Mouse (Mus musculus) C2C12 (cell line): ENCODE results near the gene Rpl41. TPM values are rescaled to one million over a fixed set of nuclear protein-coding genes. Genes with fewer than 3 reads are reported as not detected.
"Not testable (repeated sequence)": the region's sequence is repeated elsewhere in the genome, so short reads cannot be mapped to it uniquely, and the experiment has no call there.

Source experiments
- H3K27me3 ChIP-seq: one replicate; pipeline ENCODE4 v1.6.1; 2011; ENCODE audit not compliant: control insufficient read depth, insufficient read depth, insufficient read length
- H3K36me3 ChIP-seq: one replicate; pipeline ENCODE4 v1.6.1; 2011; ENCODE audit not compliant: control insufficient read depth, insufficient read depth
- H3K4me3 ChIP-seq: one replicate; pipeline ENCODE4 v1.5.1; 2011; ENCODE audit warnings: mild to moderate bottlenecking, control low read depth; ENCODE audit not compliant: poor library complexity, insufficient read depth, severe bottlenecking
- H3K79me2 ChIP-seq: one replicate; pipeline ENCODE4 v1.6.1; 2011; ENCODE audit not compliant: control insufficient read depth, insufficient read depth
- H3K79me3 ChIP-seq: one replicate; pipeline ENCODE4 v1.6.1; 2011; ENCODE audit warnings: low read depth, control low read depth
- H3ac ChIP-seq: one replicate; pipeline ENCODE3; 2011; ENCODE audit warnings: low read depth; ENCODE audit not compliant: control insufficient read depth, insufficient read length
- CEBPB ChIP-seq: IDR thresholded peaks from one replicate; pipeline ENCODE4 v1.6.1; 2011; ENCODE audit warnings: low read depth, mild to moderate bottlenecking, control low read depth, moderate library complexity
- CTCF ChIP-seq: IDR thresholded peaks from one replicate; pipeline ENCODE4 v1.5.1; 2011; ENCODE audit not compliant: control insufficient read depth, insufficient read depth, insufficient read length
- FOSL1 ChIP-seq: IDR thresholded peaks from one replicate; pipeline ENCODE4 v1.8.0; 2011; ENCODE audit warnings: mild to moderate bottlenecking, low read length; ENCODE audit not compliant: poor library complexity, insufficient read depth, severe bottlenecking
- MAX ChIP-seq: IDR thresholded peaks from one replicate; pipeline ENCODE4 v1.6.1; 2011; ENCODE audit warnings: mild to moderate bottlenecking, control low read depth
- MYOD1 ChIP-seq: IDR thresholded peaks from one replicate; pipeline ENCODE4 v1.6.1; 2011; ENCODE audit warnings: low read depth; ENCODE audit not compliant: control insufficient read depth, insufficient read length
- MYOG ChIP-seq: IDR thresholded peaks from one replicate; pipeline ENCODE4 v1.6.1; 2011; ENCODE audit not compliant: control insufficient read depth, insufficient read length; ENCODE audit errors: extremely low read depth
- USF1 ChIP-seq: IDR thresholded peaks from one replicate; pipeline ENCODE4 v1.6.1; 2011; ENCODE audit warnings: low read depth, mild to moderate bottlenecking, control low read depth, moderate library complexity
- polyA plus RNA-seq: library from polyadenylated mRNA; unstranded; fragments of >200 nt; fragmentation: generic; extraction: Trizol; gene quantifications from one replicate; pipeline ENCODE4 v1.2.1, GENCODE M21; 2012; ENCODE audit warnings: missing spikeins

The Rpl41 gene
- polyA plus RNA-seq, 1 experiment, result 13,760 TPM

- H3K27me3 ChIP-seq, result no peaks in the 10 kb centered on the region
- no peaks in the 10 kb centered on the region for H3K79me3 ChIP-seq
- peaks cover 46% of the 10 kb centered on the region for H3K36me3 ChIP-seq
- no peaks in the 10 kb centered on the region for H3K79me2 ChIP-seq
- H3K4me3 ChIP-seq, result no peak overlapping the region
- H3ac ChIP-seq, result no peak overlapping the region
- TF ChIP-seq MYOD1 (no peak), FOSL1 (no peak), CEBPB (no peak), CTCF (no peak), MYOG (no peak), USF1 (no peak), MAX (no peak)
Measured at GRCm38 (mm10) chr10:128509203-128509602, 39.9 kb downstream of the Rpl41 start.

GRCm38 (mm10) chr10:128508260-128508659 lies 40.8 kb downstream of the Rpl41 start:
- H3K27me3 ChIP-seq, result no peaks in the 10 kb centered on the region
- no peak overlapping the region for H3ac ChIP-seq
- H3K79me3 ChIP-seq, result no peaks in the 10 kb centered on the region
- no peak overlapping the region for H3K4me3 ChIP-seq
- H3K36me3 ChIP-seq, result peaks cover 36% of the 10 kb centered on the region
- H3K79me2 ChIP-seq, result no peaks in the 10 kb centered on the region
- TF ChIP-seq MYOD1, result no peak
- TF ChIP-seq FOSL1, result no peak
- TF ChIP-seq MAX, result no peak
- TF ChIP-seq CTCF, result no peak
- TF ChIP-seq MYOG, result no peak
- no peak for TF ChIP-seq CEBPB
- no peak for TF ChIP-seq USF1

- Histone ChIP-seq H3K36me3 (peaks cover 15% of the 10 kb centered on the region), H3K79me2 (no peaks in the 10 kb centered on the region), H3ac (no peak overlapping the region), H3K27me3 (no peaks in the 10 kb centered on the region), H3K79me3 (no peaks in the 10 kb centered on the region), H3K4me3 (no peak overlapping the region)
- TF ChIP-seq FOSL1, result no peak
- TF ChIP-seq MYOG, result no peak
- TF ChIP-seq USF1, result no peak
- TF ChIP-seq MAX, result no peak
- no peak for TF ChIP-seq CEBPB
- TF ChIP-seq CTCF, result no peak
- no peak for TF ChIP-seq MYOD1
Measured at GRCm38 (mm10) chr10:128505974-128506373, 43.1 kb downstream of the Rpl41 start.

GRCm38 (mm10) chr10:128505371-128505667 lies 43.8 kb downstream of the Rpl41 start:
- not testable (repeated sequence) for H3K36me3 ChIP-seq, H3ac ChIP-seq, H3K79me3 ChIP-seq, H3K79me2 ChIP-seq, H3K27me3 ChIP-seq, H3K4me3 ChIP-seq

- Histone ChIP-seq H3ac (no peak overlapping the region), H3K36me3 (peaks cover 8% of the 10 kb centered on the region), H3K79me3 (no peaks in the 10 kb centered on the region), H3K27me3 (no peaks in the 10 kb centered on the region), H3K4me3 (no peak overlapping the region), H3K79me2 (no peaks in the 10 kb centered on the region)
- TF ChIP-seq USF1 (no peak), MYOG (no peak), FOSL1 (no peak), MAX (no peak), MYOD1 (no peak), CEBPB (no peak), CTCF (no peak)
Measured at GRCm38 (mm10) chr10:128504641-128505370, 44.3 kb downstream of the Rpl41 start.

- H3ac ChIP-seq, result no peak overlapping the region
- H3K27me3 ChIP-seq, result no peaks in the 10 kb centered on the region
- no peak for TF ChIP-seq CTCF
- H3K79me3 ChIP-seq, result no peaks in the 10 kb centered on the region
- H3K4me3 ChIP-seq, result no peak overlapping the region
- no peaks in the 10 kb centered on the region for H3K79me2 ChIP-seq
- no peaks in the 10 kb centered on the region for H3K36me3 ChIP-seq
Measured at GRCm38 (mm10) chr10:128504012-128504411, 45.1 kb downstream of the Rpl41 start.
